In the genomic region with DNA sequence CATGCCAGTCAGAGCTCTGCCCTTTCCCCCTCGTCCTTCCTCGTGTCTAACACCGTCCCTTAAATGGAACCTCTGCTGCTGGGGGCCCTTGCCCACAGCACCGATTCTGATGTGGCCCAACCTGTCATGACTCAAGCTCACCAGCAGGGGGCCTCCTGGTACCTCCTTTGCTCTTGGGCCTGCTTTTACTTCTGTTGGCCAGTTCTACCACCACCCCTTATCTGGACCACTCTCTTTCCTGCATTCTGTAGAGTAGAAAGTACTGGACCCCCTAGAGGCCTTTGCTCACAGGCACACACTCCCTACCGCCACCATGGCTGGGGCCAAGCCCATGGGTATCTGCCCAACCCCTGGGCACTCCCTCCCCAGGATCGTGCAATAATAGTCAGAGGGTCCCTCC, we compare ENCODE assay signal across 8 mouse cellular contexts. TPM values are rescaled to one million over a fixed set of nuclear protein-coding genes. Genes with fewer than 3 reads are reported as not detected.
DNase-seq lines count a peak whose midpoint lies in the region; ATAC-seq and TF ChIP-seq lines count a peak whose summit lies in the region.

No protein-coding gene starts in this region.

- TF ChIP-seq EP300 in stomach, postnatal 0 days (optimal IDR thresholded peaks at IDR 0.05) = no peak

- DNase-seq in cerebellum, adult 18-20 months = peak; percentile 55 to 70
- no peak for DNase-seq in cerebellum, adult 11-12 months
- no peak for DNase-seq in testis, postnatal 14 days (ENCODE audit: low spot score)
- DNase-seq in kidney, postnatal 10 days = peak; percentile 64
- DNase-seq in mesoderm, embryonic 11.5 days (ENCODE audit: low read depth, low spot score) = peak; percentile 40
- DNase-seq in stomach, postnatal 0 days (ENCODE audit: low spot score) = peak; percentile 65

- no peak overlapping the region for H3K4me2 ChIP-seq in forebrain, embryonic 13.5 days
- no peak overlapping the region for H3K4me2 ChIP-seq in stomach, postnatal 0 days (replicated peaks; ENCODE audit: low read depth)

- no peak overlapping the region for H3K4me3 ChIP-seq in testis, adult 2 months (ENCODE audit: control insufficient read depth, low read depth, low read length)
- H3K4me3 ChIP-seq in forebrain, embryonic 13.5 days = no peak overlapping the region
- no peak overlapping the region for H3K4me3 ChIP-seq in stomach, postnatal 0 days (ENCODE audit: low read depth, low read length)

- TF ChIP-seq POLR2A in testis, adult 2 months (IDR thresholded peaks at IDR 0.05; ENCODE audit: control insufficient read depth, low read depth, low read length) = no peak

- no peak overlapping the region for H3K27ac ChIP-seq in testis, adult 2 months (ENCODE audit: control insufficient read depth, insufficient read depth, low read depth, low read length)
- no peak overlapping the region; the same call in 1 of the 2 replicates for H3K27ac ChIP-seq in forebrain, embryonic 13.5 days
- no peak overlapping the region for H3K27ac ChIP-seq in stomach, postnatal 0 days (replicated peaks)

- peaks cover 3% of the 10 kb centered on the region for H3K4me1 ChIP-seq in testis, adult 2 months (ENCODE audit: control insufficient read depth, insufficient read depth, low read length)
- H3K4me1 ChIP-seq in forebrain, embryonic 13.5 days = no peaks in the 10 kb centered on the region
- H3K4me1 ChIP-seq in stomach, postnatal 0 days (replicated peaks; ENCODE audit: control insufficient read depth, insufficient read depth) = no peaks in the 10 kb centered on the region

- 51% methylated on average over 6 of the region's 6 CpGs for WGBS in forebrain, embryonic 13.5 days
- WGBS in stomach, postnatal 0 days = 49% methylated on average over 6 of the region's 6 CpGs

- ATAC-seq in forebrain, embryonic 13.5 days = peak; percentile 41
- peak; percentile 21; the same call in 1 of the 2 replicates for ATAC-seq in stomach, postnatal 0 days (ENCODE audit: low FRiP score, low TSS enrichment)

- no peaks in the 10 kb centered on the region for H3K27me3 ChIP-seq in testis, adult 2 months (ENCODE audit: control insufficient read depth, insufficient read depth, low read length)
- H3K27me3 ChIP-seq in forebrain, embryonic 13.5 days = no peaks in the 10 kb centered on the region
- no peaks in the 10 kb centered on the region for H3K27me3 ChIP-seq in stomach, postnatal 0 days (ENCODE audit: control insufficient read depth, insufficient read depth, low read length)

- TF ChIP-seq CTCF in testis, adult 2 months (IDR thresholded peaks at IDR 0.05; ENCODE audit: control insufficient read depth, insufficient read depth, insufficient replicate concordance, low read depth, low read length) = peak; percentile 86
- peak; percentile 87 for TF ChIP-seq CTCF in stomach, postnatal 0 days (IDR thresholded peaks at IDR 0.05; ENCODE audit: low read depth)

- no peaks in the 10 kb centered on the region for H3K9me3 ChIP-seq in forebrain, embryonic 13.5 days (replicated peaks)
- H3K9me3 ChIP-seq in stomach, postnatal 0 days (ENCODE audit: control insufficient read depth, low read length) = no peaks in the 10 kb centered on the region

- no peaks in the 10 kb centered on the region; the same call in 1 of the 2 replicates for H3K36me3 ChIP-seq in testis, adult 2 months (ENCODE audit: control insufficient read depth, insufficient read depth, low read length)
- H3K36me3 ChIP-seq in forebrain, embryonic 13.5 days (ENCODE audit: poor library complexity, severe bottlenecking) = peaks cover 37% of the 10 kb centered on the region
- H3K36me3 ChIP-seq in stomach, postnatal 0 days (ENCODE audit: control insufficient read depth, insufficient read depth, low read length) = peaks cover 11% of the 10 kb centered on the region; the same call in 1 of the 2 replicates

- H3K9ac ChIP-seq in forebrain, embryonic 13.5 days = no peak overlapping the region
- no peak overlapping the region for H3K9ac ChIP-seq in stomach, postnatal 0 days (ENCODE audit: low read length)

RNA-seq across cellular contexts. Expression of gene Slc9a1, which starts 53.6 kb away (rescaled TPM):
- 48.4 and 59.6 TPM in 2 replicates for polyA plus RNA-seq in testis, adult 2 months (2012; rRNA removed)
- polyA plus RNA-seq in forebrain, embryonic 13.5 days (2015; fragmentation: Nextera tagmentation; extraction: Ambion mirVana) = 5.6 and 7.3 TPM in 2 replicates
- 6.0 and 7.1 TPM in 2 replicates for polyA plus RNA-seq in stomach, postnatal 0 days (2015; fragmentation: Nextera tagmentation; extraction: Ambion mirVana)

RNA-seq across cellular contexts. Expression of gene Tent5b, which starts 56.8 kb away (rescaled TPM):
- 35.7 and 45.4 TPM in 2 replicates for polyA plus RNA-seq in testis, adult 2 months (2012; rRNA removed)
- 0.27 TPM in 1 of 2 replicates, not detected in the other for polyA plus RNA-seq in forebrain, embryonic 13.5 days (2015; fragmentation: Nextera tagmentation; extraction: Ambion mirVana)
- 34.0 and 35.3 TPM in 2 replicates for polyA plus RNA-seq in stomach, postnatal 0 days (2015; fragmentation: Nextera tagmentation; extraction: Ambion mirVana)

Comparison
In these comparisons a context has a peak if more than half of its experiments do, and no peak if none do; other contexts are left out.
1. DNase-seq: peak in cerebellum, adult 18-20 months (2 of 2), kidney, postnatal 10 days (single experiment), mesoderm, embryonic 11.5 days (single experiment) and stomach, postnatal 0 days (single experiment); none in cerebellum, adult 11-12 months (single experiment) and testis, postnatal 14 days (single experiment).
2. RNA of gene Tent5b, which starts 56.8 kb away (polyA plus RNA-seq): 35.7 to 45.4 TPM in testis, adult 2 months and 34.0 to 35.3 TPM in stomach, postnatal 0 days; 0.27 TPM in forebrain, embryonic 13.5 days; every median in the first group is over 10 times any median in the second.